Mouse (Mus musculus) heart, adult 2 months (tissue): ENCODE measurements at regions not wholly inside any gene's neighbourhood (a gene's known extent, or its start where the extent isn't known, plus 50 kb on each side); places are given as distances from the start of the nearest gene placed in this dataset.
A peak's percentile ranks its signal among the peaks of the same experiment; 100 is the strongest.

Source experiments
- CTCF ChIP-seq: fragments of 200-600 bp; IDR thresholded peaks from 2 replicates; pipeline ENCODE4 v1.8.1; 2022; ENCODE audit warnings: antibody characterized with exemption, mild to moderate bottlenecking, moderate library complexity
- EP300 ChIP-seq: fragments of 200-500 bp; IDR thresholded peaks from 2 replicates; pipeline ENCODE4 v1.6.1; 2011; ENCODE audit warnings: low read depth, low read length, control low read depth; ENCODE audit not compliant: insufficient read depth
- POLR2A ChIP-seq: fragments of 200-500 bp; IDR thresholded peaks from 2 replicates; pipeline ENCODE4 v1.6.1; 2011; ENCODE audit warnings: mild to moderate bottlenecking, low read depth, low read length, control low read depth; ENCODE audit not compliant: insufficient read depth

GRCm38 (mm10) chr2:178668451-178668850 lies 238.1 kb downstream of the Cdh26 start:
- TF ChIP-seq CTCF (peak; percentile 45), EP300 (no peak), POLR2A (no peak)
